Mouse (Mus musculus) layer of hippocampus, adult 9-11 months (tissue): Measurements from ENCODE around the gene Camk1d.
A peak's percentile ranks its signal among the peaks of the same experiment; 100 is the strongest.
"Not testable (repeated sequence)": the region's sequence is repeated elsewhere in the genome, so short reads cannot be mapped to it uniquely, and the experiment has no call there.

Experiments
- DNase-seq: peaks from one replicate; pipeline ENCODE4 v3.0.0; 2022

The Camk1d gene

DNA sequence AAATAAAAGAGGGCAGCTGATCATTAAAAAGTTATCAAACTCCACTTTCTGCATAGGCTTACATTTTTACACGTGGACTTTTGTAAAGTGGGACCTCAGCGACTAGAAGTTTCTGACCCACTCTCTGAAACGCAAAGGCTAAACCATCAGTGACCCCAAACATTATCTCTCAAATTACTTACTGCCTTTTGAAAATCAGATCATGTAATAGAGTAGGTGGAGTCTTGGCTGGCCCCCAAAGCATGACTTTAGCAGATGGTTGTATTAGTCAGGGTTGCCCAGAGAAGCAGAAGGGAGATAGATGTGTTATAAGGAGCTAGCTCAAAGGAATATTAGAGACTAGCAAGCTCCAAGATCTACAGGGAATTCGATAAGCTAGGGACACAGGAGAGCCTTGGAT is 103.8 kb downstream of the Camk1d start:
- peak; percentile 71 for DNase-seq

DNA sequence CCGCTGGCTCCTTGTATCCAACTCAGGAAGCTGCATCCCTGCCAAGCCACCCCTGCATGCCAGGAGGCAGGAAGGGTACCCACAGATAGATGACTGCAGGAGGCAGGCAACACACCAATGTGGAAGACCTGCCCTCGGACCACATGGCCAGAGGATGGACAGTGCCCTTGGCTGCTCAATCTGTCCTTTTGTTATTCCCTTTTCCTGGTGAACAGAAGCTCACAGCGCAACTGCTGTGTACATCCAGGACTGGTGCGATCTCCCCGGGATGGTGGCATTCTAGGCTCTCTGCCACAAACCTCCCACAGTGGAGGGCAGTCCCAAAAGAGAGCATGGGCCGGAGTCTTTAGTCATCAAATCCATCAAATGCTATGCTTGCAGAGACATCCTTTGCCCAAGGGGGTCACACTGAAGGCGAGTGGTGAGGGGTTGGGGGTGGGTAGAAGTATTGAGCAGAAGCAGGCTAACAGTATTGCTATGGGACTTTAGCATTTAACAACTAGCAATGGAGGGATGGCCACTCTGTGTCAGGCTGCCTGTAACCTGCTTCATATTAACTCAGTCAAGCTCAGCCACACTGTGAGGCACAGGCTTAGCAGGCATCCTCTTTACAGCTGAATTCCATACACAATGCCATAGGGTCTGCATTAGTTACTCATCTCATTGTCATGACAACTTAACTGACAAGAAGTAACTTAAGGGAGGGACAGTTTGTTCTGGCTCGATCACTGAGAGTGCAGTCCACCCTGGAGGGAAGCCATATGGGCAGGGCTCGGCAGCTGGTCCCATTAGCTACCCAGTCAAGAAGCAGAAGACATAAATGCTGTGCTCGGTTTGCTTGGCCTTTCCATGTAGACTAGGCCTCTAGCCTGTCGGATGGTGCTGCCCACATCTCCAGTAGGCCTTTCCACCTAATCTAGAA is 106.1 kb downstream of the Camk1d start:
- DNase-seq: no peak

DNA sequence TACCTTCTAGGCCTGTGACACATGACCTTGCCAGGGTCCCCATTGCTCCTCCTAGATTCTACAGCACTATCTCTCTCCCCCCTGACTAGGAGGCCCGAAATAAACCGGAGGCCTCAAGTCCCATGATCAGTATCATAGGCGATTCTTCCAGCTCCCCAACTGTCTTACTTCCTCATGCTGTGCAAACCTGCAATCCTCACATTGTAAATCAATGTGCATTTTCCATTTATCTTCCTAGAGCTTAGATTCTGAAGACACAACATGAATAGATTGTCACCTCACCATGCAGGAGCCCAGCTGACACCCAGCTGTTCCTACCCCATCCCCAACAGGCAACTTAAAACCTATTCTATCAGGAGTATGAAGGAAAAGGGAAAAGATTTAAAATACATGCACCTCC is 108.5 kb downstream of the Camk1d start:
- DNase-seq: no peak

DNA sequence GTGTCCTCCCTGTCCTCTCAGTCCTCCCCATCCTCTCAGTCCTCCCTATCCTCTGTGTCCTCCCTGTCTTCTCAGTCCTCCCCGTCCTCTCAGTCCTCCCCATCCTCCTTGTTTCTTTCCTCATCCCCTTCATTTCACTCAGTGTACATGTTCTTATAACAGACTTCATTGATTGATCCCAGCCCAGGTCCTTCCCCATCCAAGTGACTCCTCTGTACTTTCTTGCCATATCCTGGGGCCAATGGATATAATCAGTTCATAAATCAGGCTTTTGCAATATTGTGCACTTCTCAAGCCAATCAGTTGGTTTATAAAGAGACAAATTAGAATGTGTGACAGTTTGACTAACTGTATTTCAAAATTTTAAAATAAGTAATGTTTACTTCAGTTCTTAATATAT is 112.3 kb downstream of the Camk1d start:
- no peak for DNase-seq

DNA sequence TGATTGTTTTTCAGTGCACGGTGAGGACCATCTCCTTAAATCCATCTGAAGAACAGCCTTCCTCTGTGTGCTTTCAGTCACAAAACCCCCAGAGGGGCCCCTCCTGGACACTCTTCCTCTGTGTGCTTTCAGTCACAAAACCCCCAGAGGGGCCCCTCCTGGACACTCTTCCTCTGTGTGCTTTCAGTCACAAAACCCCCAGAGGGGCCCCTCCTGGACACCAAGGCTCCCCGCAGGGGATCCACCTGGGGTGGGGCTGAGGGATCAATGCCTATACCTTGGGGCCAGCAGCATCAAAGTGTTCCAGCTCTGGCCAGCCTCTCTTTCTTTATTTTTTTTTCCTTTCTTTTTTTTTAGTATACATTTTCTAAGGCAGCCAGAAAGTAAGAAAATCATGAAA is 113.1 kb downstream of the Camk1d start:
- not testable (repeated sequence) for DNase-seq

DNA sequence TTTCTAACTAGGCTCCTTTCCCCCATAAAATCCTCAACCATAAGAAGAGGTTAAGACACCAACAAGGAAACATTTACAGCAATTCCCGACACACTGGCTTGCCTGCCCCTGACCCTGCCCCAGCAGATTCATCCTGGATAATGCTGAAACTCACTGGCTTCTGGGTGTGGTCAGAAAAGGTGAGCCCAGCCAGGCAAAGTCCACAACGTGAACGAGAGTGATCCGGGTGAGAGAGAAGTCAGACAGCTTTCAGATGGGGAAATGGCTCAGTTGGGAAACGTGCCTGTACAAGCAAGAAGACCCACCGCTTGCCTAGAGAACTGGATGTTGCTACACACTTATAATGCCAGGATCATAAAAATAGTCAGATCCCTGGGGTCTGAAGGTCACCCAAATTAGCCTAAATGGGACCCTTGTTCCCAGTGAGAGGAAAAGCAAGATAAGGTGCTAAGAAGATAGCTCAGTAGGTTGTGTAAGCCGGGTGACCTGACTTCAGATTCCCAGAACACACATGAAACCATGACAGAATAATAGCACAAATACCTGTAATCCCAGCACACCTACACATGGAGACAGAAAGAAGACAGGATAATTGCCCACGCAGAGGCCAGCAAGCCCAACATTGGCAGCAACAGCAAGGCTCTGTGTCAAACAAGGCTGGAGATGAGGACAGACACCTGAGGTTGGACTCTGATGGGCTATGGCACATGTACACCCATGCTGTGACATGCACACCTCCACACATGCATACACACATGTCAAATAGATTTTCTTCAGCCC is 113.9 kb downstream of the Camk1d start:
- no peak for DNase-seq

DNA sequence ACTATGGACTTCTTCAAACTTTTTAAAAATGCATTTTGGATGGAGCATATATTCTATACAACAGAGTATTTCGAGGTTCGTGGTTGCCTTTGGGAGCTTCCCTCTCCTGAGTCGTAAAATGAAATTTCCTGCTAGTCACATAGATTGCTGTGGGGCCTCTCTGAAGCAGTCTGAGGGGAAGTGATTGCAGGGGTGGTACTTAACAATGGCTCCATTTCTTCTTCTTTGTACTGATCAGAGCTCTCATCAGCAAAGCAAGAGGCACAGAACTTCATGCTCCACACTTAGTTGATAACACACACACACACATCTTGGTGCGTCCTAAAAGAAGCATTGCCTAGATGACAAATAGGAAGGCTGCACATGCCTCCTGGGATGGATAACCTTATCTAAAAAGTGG is 114.6 kb downstream of the Camk1d start:
- no peak for DNase-seq

DNA sequence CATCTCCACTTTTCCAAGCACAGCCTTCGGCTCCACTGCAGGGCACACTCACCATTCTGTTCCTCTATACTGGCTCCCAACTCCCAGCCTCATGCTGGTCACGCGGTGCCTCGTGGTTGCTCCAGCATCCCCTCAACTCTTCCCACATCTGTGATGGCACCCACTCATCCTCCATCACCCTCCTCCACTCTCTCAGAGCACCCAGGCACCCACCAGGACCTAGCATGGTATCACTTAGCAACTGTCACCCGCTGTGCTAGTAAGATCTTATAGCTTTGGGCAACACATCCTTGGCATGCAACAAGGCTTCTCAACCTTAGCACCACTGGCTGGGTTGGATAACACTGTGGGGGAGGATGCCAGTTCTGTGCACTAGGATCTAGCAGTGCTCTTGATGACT is 115.8 kb downstream of the Camk1d start:
- DNase-seq: no peak

DNA sequence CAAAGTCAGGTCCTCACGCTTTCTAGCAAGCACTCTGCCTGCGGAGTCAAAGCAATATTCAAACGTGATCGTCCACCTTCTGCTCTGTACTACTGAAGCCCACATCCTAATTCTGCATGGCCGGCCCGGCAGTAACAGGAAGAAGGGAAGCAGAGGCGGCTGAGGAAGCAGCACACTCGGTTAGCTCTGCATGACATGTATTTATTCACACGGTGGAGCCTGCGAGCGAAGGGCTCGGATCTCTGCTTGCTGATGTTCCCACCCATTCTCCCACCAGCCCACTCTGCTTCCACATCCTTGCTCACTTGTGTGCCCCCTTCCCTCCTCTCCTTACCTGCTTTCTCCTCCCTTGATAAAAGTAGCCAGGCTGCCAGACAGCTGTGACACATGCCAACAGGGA is 117.4 kb downstream of the Camk1d start:
- no peak for DNase-seq

DNA sequence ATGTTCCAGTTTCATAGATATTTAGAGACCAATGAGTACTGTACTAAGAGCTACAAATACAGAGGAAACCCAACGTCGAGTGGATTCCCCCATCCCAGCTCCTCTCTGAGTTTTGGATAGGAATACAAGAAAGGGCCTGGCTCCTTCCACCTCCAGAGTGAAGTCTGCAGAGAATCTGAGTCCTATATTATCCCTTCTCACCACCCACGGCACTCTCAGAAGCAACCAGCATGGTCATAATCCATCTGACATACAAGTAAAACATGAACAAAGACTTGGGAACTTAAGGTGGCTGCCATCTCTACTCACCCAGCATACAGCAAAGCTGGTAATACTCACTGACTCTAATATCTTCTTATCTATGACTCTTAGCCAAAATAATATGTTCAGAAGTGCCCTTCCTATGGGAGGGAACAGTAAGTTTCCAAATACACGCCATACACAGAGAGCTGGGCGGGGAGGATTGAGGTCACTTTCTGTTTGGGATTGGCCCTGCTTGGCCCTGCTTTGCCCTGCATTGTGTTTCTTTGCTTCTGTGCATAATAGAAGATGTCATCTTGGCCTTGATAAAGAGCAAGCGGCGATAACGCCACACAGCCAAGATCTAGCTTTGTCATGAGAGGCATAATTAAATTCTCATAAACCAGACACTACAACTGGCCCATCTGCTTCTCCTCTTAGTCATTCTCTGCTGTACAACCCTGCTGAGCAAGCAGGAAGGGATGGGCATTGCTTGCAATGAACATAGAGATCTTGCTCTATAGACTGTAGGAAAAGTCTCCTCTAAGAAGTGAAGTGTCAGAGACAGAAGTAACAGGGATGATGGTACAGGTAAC is 118.7 kb downstream of the Camk1d start:
- peak; percentile 58 for DNase-seq

DNA sequence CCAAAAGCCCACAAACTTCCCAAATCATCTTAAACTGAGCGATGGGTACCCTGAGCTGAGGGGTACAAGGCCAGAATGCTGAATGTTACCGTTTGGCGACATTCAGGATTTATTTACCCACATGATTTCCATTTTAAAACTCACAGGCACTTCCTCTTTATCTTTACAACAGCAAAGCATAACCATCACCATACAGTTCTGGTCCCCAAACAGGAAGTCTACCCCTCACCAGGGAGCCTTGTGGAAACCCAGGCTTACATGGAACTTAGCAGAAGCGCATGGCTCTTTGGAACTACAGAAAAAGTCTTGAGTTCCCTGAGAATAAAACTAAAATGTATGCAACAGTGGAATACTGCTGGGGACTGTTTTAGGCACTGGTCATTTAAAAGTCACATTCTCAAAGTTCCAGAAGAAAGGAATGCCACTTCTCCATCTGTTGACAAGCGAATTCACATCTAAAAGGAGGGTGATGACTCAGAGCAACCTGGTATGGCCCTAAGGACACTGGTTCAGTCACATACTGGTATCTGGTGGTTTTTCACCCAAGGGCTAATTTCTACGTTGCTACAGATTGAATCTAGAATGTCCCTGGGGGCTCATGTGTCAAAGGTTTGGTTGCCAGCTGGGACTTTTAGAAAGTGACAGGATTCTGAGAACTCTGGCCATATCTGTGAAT is 121.7 kb downstream of the Camk1d start:
- DNase-seq: no peak

DNA sequence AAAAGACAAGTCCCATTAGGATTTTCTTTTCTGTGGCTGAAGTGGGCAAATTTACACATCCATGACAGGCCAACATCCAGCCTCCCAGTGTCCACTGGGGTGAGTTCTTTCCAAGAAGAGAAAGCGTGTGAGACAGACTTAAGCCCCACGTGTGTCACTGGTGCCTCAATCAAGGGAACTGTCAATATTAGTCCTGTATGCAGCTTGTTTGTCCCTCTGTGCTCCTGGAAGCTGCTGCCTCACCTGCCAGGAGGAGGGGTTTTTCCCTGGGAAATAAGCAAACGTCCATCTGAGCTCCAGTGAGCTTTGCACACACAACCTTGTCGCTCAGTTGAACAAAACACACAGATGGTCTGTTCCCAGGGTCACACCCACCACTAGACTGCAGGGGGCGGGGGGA is 124.2 kb downstream of the Camk1d start:
- DNase-seq: no peak

DNA sequence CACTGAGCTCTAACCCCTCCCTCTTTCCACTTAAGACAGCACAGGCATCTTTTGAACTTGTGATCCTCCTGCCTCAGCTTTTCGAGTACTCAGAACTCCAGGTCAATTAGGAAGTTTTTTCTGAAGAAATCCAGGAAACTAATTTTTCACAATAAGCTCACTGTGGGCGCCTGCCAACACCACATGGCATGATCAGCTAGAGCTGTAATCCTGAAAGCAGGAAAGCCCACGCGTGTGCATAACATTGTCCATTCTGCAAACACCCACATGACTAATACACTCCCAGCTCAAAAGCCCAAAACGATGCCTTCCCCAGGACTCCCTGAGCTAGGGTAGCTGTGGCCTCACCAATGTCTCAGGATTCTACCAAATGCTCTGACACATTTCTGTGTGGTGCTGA is 125.2 kb downstream of the Camk1d start:
- peak; percentile 76 for DNase-seq

DNA sequence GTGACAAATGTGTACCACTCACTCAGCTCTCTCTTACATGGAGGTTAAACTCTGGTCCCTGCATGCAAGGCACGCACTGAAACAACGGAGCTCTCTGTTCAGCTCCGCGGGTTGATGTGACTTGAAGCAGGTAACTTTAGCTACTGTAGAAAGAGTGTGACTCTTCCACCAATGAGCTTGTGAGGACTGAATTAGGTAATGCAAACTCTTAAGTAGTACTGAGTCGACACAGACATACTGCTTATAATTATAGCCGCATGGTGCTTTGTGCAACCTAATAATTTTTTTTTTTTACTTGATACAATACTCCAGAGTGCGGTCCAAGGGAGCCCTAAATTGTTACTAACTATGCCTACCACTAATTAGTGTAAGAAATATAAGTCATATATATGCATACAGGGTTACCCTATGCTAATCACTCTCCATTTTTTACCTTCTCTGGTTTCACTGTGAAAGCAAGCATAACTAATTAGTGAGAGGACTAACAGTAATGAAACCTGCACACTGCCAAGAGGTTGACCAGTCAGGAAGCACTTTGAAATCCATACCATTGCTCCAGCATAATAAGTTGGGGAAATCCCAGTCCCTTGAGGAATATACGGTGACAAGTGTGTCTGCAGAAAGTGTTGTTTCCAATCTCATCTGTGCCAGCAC is 125.9 kb downstream of the Camk1d start:
- DNase-seq: no peak

DNA sequence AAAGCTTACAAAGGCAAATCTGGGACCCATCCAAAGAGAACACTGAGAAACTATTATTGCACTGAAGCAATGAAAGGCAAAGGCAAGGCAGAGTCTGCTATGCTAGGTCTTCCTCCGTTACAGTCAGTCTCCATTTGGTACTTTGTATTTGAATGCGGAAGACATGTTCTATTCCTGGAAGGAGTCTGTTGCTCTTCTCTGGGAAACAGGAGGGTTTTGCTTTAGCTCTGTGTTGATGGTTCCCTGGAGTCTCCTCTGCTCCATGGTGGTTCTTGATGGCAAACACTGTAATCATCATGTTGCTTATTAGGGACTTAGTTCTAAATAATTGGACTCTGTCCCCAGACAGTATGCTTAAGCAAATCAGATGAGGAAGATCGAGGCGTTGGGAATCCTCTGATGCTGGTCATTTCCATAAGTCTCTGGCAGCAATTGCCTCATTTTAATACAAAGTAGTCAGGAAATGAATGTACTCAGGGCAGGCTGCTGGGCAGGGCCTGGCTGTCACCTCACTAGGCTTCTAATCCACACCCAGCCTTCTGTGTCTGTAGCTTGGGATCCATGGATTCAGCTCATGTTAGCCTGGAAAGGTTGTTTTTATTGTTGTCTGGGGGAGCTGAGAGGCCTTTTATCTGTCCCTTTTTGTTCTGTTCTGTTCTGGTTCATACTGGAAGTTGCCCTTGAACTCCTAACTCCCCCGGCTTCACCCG is 129.8 kb downstream of the Camk1d start:
- DNase-seq: no peak

DNA sequence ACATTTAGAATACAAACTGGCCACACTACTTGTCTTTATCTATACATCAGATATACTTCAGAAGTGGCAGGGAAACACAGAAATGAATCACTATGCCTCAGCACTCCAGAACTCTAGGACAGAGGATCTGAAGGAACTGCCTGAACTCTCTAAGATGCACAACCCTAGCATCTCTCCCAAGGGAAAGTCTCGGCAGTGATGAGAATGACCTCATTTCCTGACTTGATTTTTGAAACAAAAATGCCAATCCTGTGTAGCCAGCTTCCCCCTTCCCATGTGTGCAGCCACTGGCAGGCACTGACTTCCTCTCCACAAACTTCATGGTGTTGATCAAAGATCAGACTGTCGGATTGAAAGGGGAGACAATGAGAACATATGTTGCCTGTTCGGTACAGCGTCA is 134.9 kb downstream of the Camk1d start:
- DNase-seq: no peak

DNA sequence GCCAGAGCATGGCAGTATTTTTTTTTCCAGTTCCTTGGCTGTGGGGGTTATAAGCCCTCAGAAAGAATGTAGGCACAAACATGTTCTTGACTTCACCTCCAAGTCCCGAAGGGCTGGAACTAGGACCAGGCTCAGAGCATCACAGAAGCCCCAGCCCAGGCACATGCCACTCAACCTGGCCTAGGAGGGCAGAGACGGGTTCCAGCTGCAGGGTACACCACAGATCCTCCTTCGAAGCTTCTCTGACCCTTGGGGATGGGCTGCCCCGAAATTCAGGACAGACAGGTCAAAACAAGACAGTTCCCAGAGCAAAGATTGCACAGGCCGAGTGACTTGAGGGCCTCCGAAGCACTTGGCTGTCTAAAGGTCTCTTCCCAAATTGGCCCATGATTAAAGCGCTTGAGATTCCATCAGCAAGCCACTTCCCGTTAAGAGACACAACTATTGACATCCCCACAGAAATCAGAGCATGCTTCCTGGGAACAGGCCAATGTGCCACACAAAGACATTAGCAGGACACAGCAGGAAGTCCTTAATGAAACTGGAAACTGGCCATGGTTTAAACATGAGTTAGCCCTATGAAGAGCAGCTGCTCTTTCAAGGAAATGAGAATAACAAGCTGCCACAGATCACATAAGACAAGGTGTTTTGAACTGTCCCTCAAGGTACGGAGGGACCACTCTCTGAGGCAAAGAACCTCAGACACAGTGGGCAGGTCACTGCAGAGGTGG is 136.8 kb downstream of the Camk1d start:
- DNase-seq: no peak

DNA sequence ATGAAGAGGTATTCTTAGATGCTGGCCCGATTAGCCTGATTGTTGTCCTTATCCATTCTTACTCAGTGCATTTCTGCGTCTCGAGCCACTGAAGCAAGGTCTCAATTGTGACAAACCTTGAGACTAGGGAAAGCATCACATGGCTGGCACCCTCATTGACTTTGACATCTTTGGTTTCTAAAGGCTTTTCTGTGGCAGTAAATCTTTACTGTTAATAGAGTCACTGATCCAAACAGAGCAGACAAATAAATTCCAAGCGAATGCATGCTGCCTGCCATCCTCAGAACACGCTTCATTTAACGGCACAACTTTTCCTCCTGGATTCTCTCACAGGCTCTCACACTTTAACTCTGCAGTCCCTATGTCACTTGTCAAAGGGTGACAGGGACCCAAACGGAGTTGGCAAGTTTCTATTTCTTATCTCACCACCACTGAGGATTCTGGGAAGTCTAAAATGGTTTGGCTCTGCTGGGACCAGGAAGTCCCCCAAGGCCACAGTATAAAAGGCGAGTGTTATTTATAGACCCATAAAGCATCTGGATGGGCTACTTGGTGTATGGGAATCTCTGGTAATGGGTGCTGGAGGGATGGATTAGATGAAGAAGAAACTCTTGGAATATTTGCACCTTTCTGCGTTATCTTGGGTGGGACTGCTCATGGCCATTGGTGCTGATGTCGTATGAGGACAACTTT is 141.9 kb downstream of the Camk1d start:
- DNase-seq: no peak

DNA sequence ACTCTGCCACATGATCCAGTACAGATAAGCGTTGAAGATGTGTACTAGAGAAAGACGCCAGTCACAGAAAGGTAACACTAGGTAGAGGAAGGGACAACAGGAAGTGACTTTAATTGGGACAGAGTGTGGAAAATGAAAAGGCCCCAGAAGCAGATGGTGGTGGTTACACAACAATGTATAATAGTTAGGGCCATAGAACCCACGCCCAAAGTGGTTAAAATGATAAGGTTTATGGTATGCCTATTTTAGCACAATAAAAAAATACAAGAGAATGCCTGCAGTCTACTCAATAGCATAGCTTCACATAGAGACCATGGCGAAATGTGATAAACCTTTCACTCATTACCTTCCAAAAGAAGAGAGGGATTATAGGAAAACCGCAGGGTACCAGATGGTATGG is 147.7 kb downstream of the Camk1d start:
- DNase-seq: no peak

DNA sequence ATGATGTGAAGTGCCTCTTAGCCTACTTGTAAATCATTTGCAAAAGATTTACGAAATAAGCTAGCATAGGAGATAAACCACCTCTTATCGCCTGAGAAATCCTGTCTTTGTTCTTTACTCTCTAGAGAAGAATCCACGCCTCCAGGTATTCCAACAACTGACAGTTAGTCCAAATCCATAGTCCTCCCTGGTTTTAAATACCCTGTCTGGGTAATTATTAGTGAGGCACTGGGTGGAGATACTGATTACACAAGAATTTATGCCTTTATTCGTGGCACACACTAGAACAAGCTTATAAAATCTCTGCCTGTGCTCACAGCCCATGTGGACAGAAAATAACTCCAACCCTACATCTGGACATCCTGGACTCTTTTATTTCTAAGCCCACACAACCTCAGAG is 150.6 kb downstream of the Camk1d start:
- no peak for DNase-seq
